Mouse (Mus musculus): ENCODE measurements around the gene 4930502E18Rik. TPM values are rescaled to one million over a fixed set of nuclear protein-coding genes. Genes with fewer than 3 reads are reported as not detected.
"Not testable (repeated sequence)": the region's sequence is repeated elsewhere in the genome, so short reads cannot be mapped to it uniquely, and the experiment has no call there.

The 4930502E18Rik gene
- polyA plus RNA-seq (2014; fragmentation: Nextera tagmentation; extraction: Ambion mirVana): 0.37 and 0.50 TPM in 2 replicates

- no peaks in the 10 kb centered on the region for H3K36me3 ChIP-seq (ENCODE audit: control insufficient read depth, insufficient read depth, low read length)
- ATAC-seq (ENCODE audit: insufficient read depth, low FRiP score, low TSS enrichment) (no peak), DNase-seq (ENCODE audit: low spot score) (no peak)
- no peak within 1 kb of the TSS for H3K4me3 ChIP-seq (ENCODE audit: low read depth, low read length)
- WGBS: 81% methylated on average over 11 of the region's 11 CpGs
- H3K27ac ChIP-seq (ENCODE audit: low read depth, low read length): no peak within 1 kb of the TSS
- no peaks in the 10 kb centered on the region for H3K4me1 ChIP-seq (ENCODE audit: control insufficient read depth, insufficient read depth, low read length)
- no peaks in the 10 kb centered on the region for H3K9me3 ChIP-seq (ENCODE audit: control insufficient read depth, low read length)
- H3K9ac ChIP-seq (ENCODE audit: low read length): no peak within 1 kb of the TSS
- H3K27me3 ChIP-seq (ENCODE audit: control insufficient read depth, insufficient read depth, low read length): no peaks in the 10 kb centered on the region
- H3K4me2 ChIP-seq (ENCODE audit: low read depth): no peak within 1 kb of the TSS
These were observed at the start of gene 4930502E18Rik for GRCm38 (mm10) chrX:53724596-53724995. TSS of gene 4930502E18Rik (plus strand) at chrX:53724826.

- not testable (repeated sequence) for ATAC-seq (ENCODE audit: insufficient read depth, low FRiP score, low TSS enrichment); H3K9ac ChIP-seq (ENCODE audit: low read length); DNase-seq (ENCODE audit: low spot score); H3K27me3 ChIP-seq (ENCODE audit: control insufficient read depth, insufficient read depth, low read length); H3K27ac ChIP-seq (ENCODE audit: low read depth, low read length); H3K4me1 ChIP-seq (ENCODE audit: control insufficient read depth, insufficient read depth, low read length); H3K4me3 ChIP-seq (ENCODE audit: low read depth, low read length); H3K9me3 ChIP-seq (ENCODE audit: control insufficient read depth, low read length); H3K36me3 ChIP-seq (ENCODE audit: control insufficient read depth, insufficient read depth, low read length); H3K4me2 ChIP-seq (ENCODE audit: low read depth)
- 33% methylated on average over 2 of the region's 2 CpGs for WGBS
These were observed 47.7 kb upstream of the 4930502E18Rik start for GRCm38 (mm10) chrX:53676943-53677342.

- not testable (repeated sequence) for H3K27me3 ChIP-seq (ENCODE audit: control insufficient read depth, insufficient read depth, low read length); H3K4me2 ChIP-seq (ENCODE audit: low read depth); H3K4me1 ChIP-seq (ENCODE audit: control insufficient read depth, insufficient read depth, low read length); H3K9ac ChIP-seq (ENCODE audit: low read length); H3K4me3 ChIP-seq (ENCODE audit: low read depth, low read length); DNase-seq (ENCODE audit: low spot score); H3K27ac ChIP-seq (ENCODE audit: low read depth, low read length); H3K9me3 ChIP-seq (ENCODE audit: control insufficient read depth, low read length); ATAC-seq (ENCODE audit: insufficient read depth, low FRiP score, low TSS enrichment); H3K36me3 ChIP-seq (ENCODE audit: control insufficient read depth, insufficient read depth, low read length)
- 48% methylated on average over 2 of the region's 3 CpGs for WGBS
These were observed 42.0 kb upstream of the 4930502E18Rik start for GRCm38 (mm10) chrX:53682650-53683049.

- not testable (repeated sequence) for H3K4me3 ChIP-seq (ENCODE audit: low read depth, low read length); H3K4me1 ChIP-seq (ENCODE audit: control insufficient read depth, insufficient read depth, low read length); H3K27ac ChIP-seq (ENCODE audit: low read depth, low read length); H3K9ac ChIP-seq (ENCODE audit: low read length); ATAC-seq (ENCODE audit: insufficient read depth, low FRiP score, low TSS enrichment); DNase-seq (ENCODE audit: low spot score); H3K9me3 ChIP-seq (ENCODE audit: control insufficient read depth, low read length); H3K36me3 ChIP-seq (ENCODE audit: control insufficient read depth, insufficient read depth, low read length); H3K27me3 ChIP-seq (ENCODE audit: control insufficient read depth, insufficient read depth, low read length); H3K4me2 ChIP-seq (ENCODE audit: low read depth)
- WGBS: 71% methylated on average over 2 of the region's 4 CpGs
These were observed 40.0 kb upstream of the 4930502E18Rik start for GRCm38 (mm10) chrX:53684676-53685075.

GRCm38 (mm10) chrX:53692065-53692464, 32.6 kb upstream of the 4930502E18Rik start:
- 71% methylated on average over 2 of the region's 2 CpGs for WGBS
- ATAC-seq (ENCODE audit: insufficient read depth, low FRiP score, low TSS enrichment): no peak
- DNase-seq (ENCODE audit: low spot score): no peak
- Histone ChIP-seq H3K4me3 (ENCODE audit: low read depth, low read length) (no peak overlapping the region), H3K36me3 (ENCODE audit: control insufficient read depth, insufficient read depth, low read length) (no peaks in the 10 kb centered on the region), H3K27me3 (ENCODE audit: control insufficient read depth, insufficient read depth, low read length) (no peaks in the 10 kb centered on the region), H3K27ac (ENCODE audit: low read depth, low read length) (no peak overlapping the region), H3K9ac (ENCODE audit: low read length) (no peak overlapping the region), H3K9me3 (ENCODE audit: control insufficient read depth, low read length) (no peaks in the 10 kb centered on the region), H3K4me1 (ENCODE audit: control insufficient read depth, insufficient read depth, low read length) (no peaks in the 10 kb centered on the region), H3K4me2 (ENCODE audit: low read depth) (no peak overlapping the region)

GRCm38 (mm10) chrX:53693141-53693540, 31.5 kb upstream of the 4930502E18Rik start:
- no peak overlapping the region for H3K4me2 ChIP-seq (ENCODE audit: low read depth)
- no peak overlapping the region for H3K27ac ChIP-seq (ENCODE audit: low read depth, low read length)
- no peaks in the 10 kb centered on the region for H3K27me3 ChIP-seq (ENCODE audit: control insufficient read depth, insufficient read depth, low read length)
- no peak overlapping the region for H3K4me3 ChIP-seq (ENCODE audit: low read depth, low read length)
- no peak for ATAC-seq (ENCODE audit: insufficient read depth, low FRiP score, low TSS enrichment)
- DNase-seq (ENCODE audit: low spot score): no peak
- WGBS: 85% methylated on average over 2 of the region's 2 CpGs
- H3K9ac ChIP-seq (ENCODE audit: low read length): no peak overlapping the region
- no peaks in the 10 kb centered on the region for H3K4me1 ChIP-seq (ENCODE audit: control insufficient read depth, insufficient read depth, low read length)
- no peaks in the 10 kb centered on the region for H3K9me3 ChIP-seq (ENCODE audit: control insufficient read depth, low read length)
- no peaks in the 10 kb centered on the region for H3K36me3 ChIP-seq (ENCODE audit: control insufficient read depth, insufficient read depth, low read length)

GRCm38 (mm10) chrX:53694008-53694777, 30.4 kb upstream of the 4930502E18Rik start:
- Histone ChIP-seq H3K27me3 (ENCODE audit: control insufficient read depth, insufficient read depth, low read length) (no peaks in the 10 kb centered on the region), H3K9ac (ENCODE audit: low read length) (no peak overlapping the region), H3K36me3 (ENCODE audit: control insufficient read depth, insufficient read depth, low read length) (no peaks in the 10 kb centered on the region), H3K27ac (ENCODE audit: low read depth, low read length) (no peak overlapping the region), H3K4me2 (ENCODE audit: low read depth) (no peak overlapping the region), H3K4me3 (ENCODE audit: low read depth, low read length) (no peak overlapping the region), H3K9me3 (ENCODE audit: control insufficient read depth, low read length) (no peaks in the 10 kb centered on the region), H3K4me1 (ENCODE audit: control insufficient read depth, insufficient read depth, low read length) (no peaks in the 10 kb centered on the region)
- DNase-seq (ENCODE audit: low spot score) (no peak), ATAC-seq (ENCODE audit: insufficient read depth, low FRiP score, low TSS enrichment) (no peak)
- WGBS: 86% methylated on average over 9 of the region's 9 CpGs

- Histone ChIP-seq H3K27me3 (ENCODE audit: control insufficient read depth, insufficient read depth, low read length) (no peaks in the 10 kb centered on the region), H3K36me3 (ENCODE audit: control insufficient read depth, insufficient read depth, low read length) (no peaks in the 10 kb centered on the region), H3K4me2 (ENCODE audit: low read depth) (no peak overlapping the region), H3K4me1 (ENCODE audit: control insufficient read depth, insufficient read depth, low read length) (no peaks in the 10 kb centered on the region), H3K9me3 (ENCODE audit: control insufficient read depth, low read length) (no peaks in the 10 kb centered on the region), H3K9ac (ENCODE audit: low read length) (no peak overlapping the region), H3K27ac (ENCODE audit: low read depth, low read length) (no peak overlapping the region), H3K4me3 (ENCODE audit: low read depth, low read length) (no peak overlapping the region)
- no peak for DNase-seq (ENCODE audit: low spot score)
- no peak for ATAC-seq (ENCODE audit: insufficient read depth, low FRiP score, low TSS enrichment)
- 90% methylated on average over 2 of the region's 2 CpGs for WGBS
These were observed 25.4 kb upstream of the 4930502E18Rik start for GRCm38 (mm10) chrX:53699225-53699624.

GRCm38 (mm10) chrX:53702673-53703072, 22.0 kb upstream of the 4930502E18Rik start:
- WGBS: 69% methylated on average over 3 of the region's 3 CpGs
- Histone ChIP-seq H3K36me3 (ENCODE audit: control insufficient read depth, insufficient read depth, low read length) (no peaks in the 10 kb centered on the region), H3K4me1 (ENCODE audit: control insufficient read depth, insufficient read depth, low read length) (no peaks in the 10 kb centered on the region), H3K27ac (ENCODE audit: low read depth, low read length) (no peak overlapping the region), H3K4me3 (ENCODE audit: low read depth, low read length) (no peak overlapping the region), H3K27me3 (ENCODE audit: control insufficient read depth, insufficient read depth, low read length) (no peaks in the 10 kb centered on the region), H3K9ac (ENCODE audit: low read length) (no peak overlapping the region), H3K9me3 (ENCODE audit: control insufficient read depth, low read length) (no peaks in the 10 kb centered on the region), H3K4me2 (ENCODE audit: low read depth) (no peak overlapping the region)
- DNase-seq (ENCODE audit: low spot score) (no peak), ATAC-seq (ENCODE audit: insufficient read depth, low FRiP score, low TSS enrichment) (no peak)
